Mouse (Mus musculus) limb, embryonic 10.5 days (tissue): ENCODE results near the gene Msx1. TPM values are rescaled to one million over a fixed set of nuclear protein-coding genes. Genes with fewer than 3 reads are reported as not detected.
"Not testable (repeated sequence)": the region's sequence is repeated elsewhere in the genome, so short reads cannot be mapped to it uniquely, and the experiment has no call there.

ENCODE experiments used
- DNase-seq: peaks from one replicate; pipeline ENCODE4 v3.0.0-alpha.2; 2017; ENCODE audit warnings: low spot score
- H3K27ac ChIP-seq: fragments of 300-500 bp; sonication (generic); 2 replicates; pipeline ENCODE4 v1.5.1; 2016; ENCODE audit warnings: mild to moderate bottlenecking
- H3K27me3 ChIP-seq: fragments of 300-500 bp; sonication (generic); 2 replicates; pipeline ENCODE4 v1.6.1; 2016; ENCODE audit warnings: low read depth, mild to moderate bottlenecking; ENCODE audit not compliant: poor library complexity, severe bottlenecking
- H3K36me3 ChIP-seq: fragments of 300-500 bp; sonication (generic); 2 replicates; pipeline ENCODE4 v1.6.1; 2016; ENCODE audit warnings: mild to moderate bottlenecking, moderate library complexity
- H3K4me1 ChIP-seq: fragments of 300-500 bp; sonication (generic); 2 replicates; pipeline ENCODE4 v1.6.1; 2016
- H3K4me3 ChIP-seq: fragments of 300-500 bp; sonication (generic); 2 replicates; pipeline ENCODE4 v1.5.1; 2016; ENCODE audit warnings: mild to moderate bottlenecking, moderate library complexity
- H3K9me3 ChIP-seq: fragments of 300-500 bp; sonication (generic); replicated peaks from 2 replicates; pipeline ENCODE4 v1.6.1; 2016; ENCODE audit warnings: mild to moderate bottlenecking
- WGBS: fragments of 180-500 bp; shearing (Covaris S2); methylation state at CpG from one replicate; pipeline ENCODE4 v1.1.7; 2016; 5-methylcytosine and 5-hydroxymethylcytosine counted together
- polyA plus RNA-seq: library from polyadenylated mRNA; unstranded; fragments of >200 nt; fragmentation: Nextera tagmentation; extraction: Ambion mirVana; gene quantifications from 2 replicates; pipeline ENCODE4 v1.2.1, GENCODE M21; 2016

Gene Msx1
- polyA plus RNA-seq, 1 experiment from 2014 or later = 360 TPM

DNA sequence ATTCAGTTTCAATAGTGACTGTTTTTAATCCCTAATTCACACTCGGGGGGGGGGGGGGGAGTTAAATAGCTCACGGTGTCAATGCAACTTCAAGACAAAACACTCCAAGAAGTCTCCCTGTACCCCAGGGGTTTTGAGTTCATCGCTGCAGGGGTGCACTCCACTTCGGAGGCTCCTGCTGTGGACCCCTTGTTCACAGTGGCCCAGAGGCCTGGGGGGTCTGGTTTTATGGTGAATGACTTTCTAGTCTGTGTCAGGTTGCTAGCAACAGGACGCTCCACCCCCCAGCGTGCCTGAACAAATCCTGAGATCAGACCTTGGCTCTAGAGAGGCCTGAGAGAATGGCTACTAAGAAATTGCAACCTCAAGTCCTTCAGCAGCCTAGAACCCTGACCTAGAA, 8.4 kb upstream of the Msx1 start:
- Histone ChIP-seq H3K4me3 (no peak overlapping the region), H3K27me3 (peaks cover 99% of the 10 kb centered on the region), H3K9me3 (no peaks in the 10 kb centered on the region; the same call in 1 of the 2 replicates), H3K36me3 (no peaks in the 10 kb centered on the region), H3K27ac (no peak overlapping the region), H3K4me1 (peaks cover 52% of the 10 kb centered on the region)
- 4% methylated on average over 6 of the region's 6 CpGs for WGBS
- DNase-seq = peak; percentile 29

GRCm38 (mm10) chr5:37832031-37832430, 7.6 kb upstream of the Msx1 start:
- peak; percentile 35 for DNase-seq

GRCm38 (mm10) chr5:37830436-37830835, 6.1 kb upstream of the Msx1 start:
- H3K4me1 ChIP-seq = peaks cover 62% of the 10 kb centered on the region
- H3K27ac ChIP-seq, H3K4me3 ChIP-seq, H3K36me3 ChIP-seq, H3K9me3 ChIP-seq: not testable (repeated sequence)
- 35% methylated on average over 6 of the region's 7 CpGs for WGBS
- H3K27me3 ChIP-seq = peaks cover 99% of the 10 kb centered on the region
- peak; percentile 29 for DNase-seq

More at GRCm38 (mm10) chr5:37832031-37832430, 7.6 kb upstream of the Msx1 start:
- Histone ChIP-seq H3K4me3 (no peak overlapping the region), H3K27ac (no peak overlapping the region), H3K27me3 (peaks cover 99% of the 10 kb centered on the region), H3K4me1 (peaks cover 57% of the 10 kb centered on the region), H3K9me3 (no peaks in the 10 kb centered on the region; the same call in 1 of the 2 replicates), H3K36me3 (no peaks in the 10 kb centered on the region)
- 8% methylated on average over 13 of the region's 13 CpGs for WGBS

DNA sequence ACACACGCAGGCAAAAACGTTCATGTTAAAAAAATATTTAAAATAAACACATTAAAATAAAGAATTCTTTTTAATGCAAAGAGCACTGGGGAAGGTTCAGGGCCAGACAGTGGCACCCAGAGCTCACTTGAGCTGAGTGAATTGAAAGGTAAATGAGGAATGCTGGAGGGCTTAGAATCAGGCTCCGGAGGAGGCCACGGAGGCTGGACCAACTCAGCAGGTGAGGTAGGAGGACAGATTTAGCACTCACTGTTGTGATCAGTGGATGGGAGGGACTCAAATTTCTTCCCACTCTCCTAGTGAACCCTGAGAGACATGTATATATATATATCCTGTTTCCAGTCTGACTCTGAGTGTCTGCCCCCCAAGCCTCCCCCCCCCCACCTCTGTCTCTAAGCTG, 5.5 kb upstream of the Msx1 start:
- Histone ChIP-seq H3K9me3 (no peaks in the 10 kb centered on the region; the same call in 1 of the 2 replicates), H3K27me3 (peaks cover 98% of the 10 kb centered on the region), H3K27ac (no peak overlapping the region), H3K4me1 (peaks cover 63% of the 10 kb centered on the region), H3K36me3 (no peaks in the 10 kb centered on the region), H3K4me3 (0 out of 2 replicates have a peak overlapping the region, but pooled peaks have one; percentile 86)
- DNase-seq = no peak
- WGBS = 11% methylated on average over 4 of the region's 4 CpGs

DNA sequence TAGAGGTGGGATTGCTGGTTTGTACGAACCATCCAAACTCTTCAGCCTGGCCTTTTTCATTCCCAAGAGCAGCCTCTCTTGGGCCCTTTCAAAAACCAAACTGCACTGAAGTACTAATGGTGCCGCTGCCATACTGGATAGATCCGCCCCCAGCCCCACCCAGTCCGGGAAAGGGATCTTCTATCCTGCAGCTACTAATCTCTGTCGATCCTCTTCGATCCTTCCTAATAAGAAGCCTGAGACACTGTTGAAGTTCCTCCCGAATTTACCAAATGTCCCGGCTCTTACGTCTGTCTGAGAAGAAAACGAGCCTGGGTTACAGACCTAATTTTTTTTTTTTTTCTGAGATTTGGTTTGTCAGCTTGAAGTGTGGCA, 4.9 kb upstream of the Msx1 start:
- WGBS = 3% methylated on average over 10 of the region's 10 CpGs
- Histone ChIP-seq H3K27ac (0 out of 2 replicates have a peak overlapping the region, but pooled peaks have one; percentile 93), H3K4me1 (peaks cover 63% of the 10 kb centered on the region), H3K27me3 (peaks cover 98% of the 10 kb centered on the region), H3K36me3 (no peaks in the 10 kb centered on the region), H3K9me3 (no peaks in the 10 kb centered on the region; the same call in 1 of the 2 replicates), H3K4me3 (peak overlapping the region; percentile 86; the same call in 1 of the 2 replicates)
- no peak for DNase-seq

- Histone ChIP-seq H3K9me3 (no peaks in the 10 kb centered on the region; the same call in 1 of the 2 replicates), H3K4me3 (peak overlapping the region; percentile 86), H3K4me1 (peaks cover 65% of the 10 kb centered on the region), H3K27me3 (peaks cover 98% of the 10 kb centered on the region), H3K27ac (peak overlapping the region; percentile 93), H3K36me3 (no peaks in the 10 kb centered on the region)
- DNase-seq = peak; percentile 66
- under 1% methylated on average over 35 of the region's 35 CpGs for WGBS
Observed at GRCm38 (mm10) chr5:37828591-37829295, 4.4 kb upstream of the Msx1 start.

GRCm38 (mm10) chr5:37828001-37828400, 3.6 kb upstream of the Msx1 start:
- peak; percentile 55 for DNase-seq
- Histone ChIP-seq H3K4me3 (peak overlapping the region; percentile 86), H3K4me1 (peaks cover 72% of the 10 kb centered on the region), H3K27ac (peak overlapping the region; percentile 93), H3K36me3 (peaks cover 2% of the 10 kb centered on the region; the same call in 1 of the 2 replicates), H3K27me3 (peaks cover 96% of the 10 kb centered on the region), H3K9me3 (no peaks in the 10 kb centered on the region; the same call in 1 of the 2 replicates)
- under 1% methylated on average over 14 of the region's 14 CpGs for WGBS

GRCm38 (mm10) chr5:37827626-37827950, 3.2 kb upstream of the Msx1 start:
- H3K36me3 ChIP-seq = peaks cover 6% of the 10 kb centered on the region; the same call in 1 of the 2 replicates
- H3K27ac ChIP-seq = peak overlapping the region; percentile 93
- H3K4me3 ChIP-seq = peak overlapping the region; percentile 86
- H3K9me3 ChIP-seq = no peaks in the 10 kb centered on the region; the same call in 1 of the 2 replicates
- H3K4me1 ChIP-seq = peaks cover 73% of the 10 kb centered on the region
- 0% methylated on average over 9 of the region's 9 CpGs for WGBS
- DNase-seq = no peak
- H3K27me3 ChIP-seq = peaks cover 92% of the 10 kb centered on the region

- H3K27me3 ChIP-seq = peaks cover 90% of the 10 kb centered on the region
- WGBS = under 1% methylated on average over 59 of the region's 59 CpGs
- H3K4me3 ChIP-seq = peak overlapping the region; percentile 86
- H3K4me1 ChIP-seq = peaks cover 73% of the 10 kb centered on the region
- peak overlapping the region; percentile 93 for H3K27ac ChIP-seq
- H3K9me3 ChIP-seq = no peaks in the 10 kb centered on the region; the same call in 1 of the 2 replicates
- H3K36me3 ChIP-seq = peaks cover 10% of the 10 kb centered on the region; the same call in 1 of the 2 replicates
- DNase-seq = peak; percentile 83
Observed at GRCm38 (mm10) chr5:37826706-37827625, 2.6 kb upstream of the Msx1 start.

DNA sequence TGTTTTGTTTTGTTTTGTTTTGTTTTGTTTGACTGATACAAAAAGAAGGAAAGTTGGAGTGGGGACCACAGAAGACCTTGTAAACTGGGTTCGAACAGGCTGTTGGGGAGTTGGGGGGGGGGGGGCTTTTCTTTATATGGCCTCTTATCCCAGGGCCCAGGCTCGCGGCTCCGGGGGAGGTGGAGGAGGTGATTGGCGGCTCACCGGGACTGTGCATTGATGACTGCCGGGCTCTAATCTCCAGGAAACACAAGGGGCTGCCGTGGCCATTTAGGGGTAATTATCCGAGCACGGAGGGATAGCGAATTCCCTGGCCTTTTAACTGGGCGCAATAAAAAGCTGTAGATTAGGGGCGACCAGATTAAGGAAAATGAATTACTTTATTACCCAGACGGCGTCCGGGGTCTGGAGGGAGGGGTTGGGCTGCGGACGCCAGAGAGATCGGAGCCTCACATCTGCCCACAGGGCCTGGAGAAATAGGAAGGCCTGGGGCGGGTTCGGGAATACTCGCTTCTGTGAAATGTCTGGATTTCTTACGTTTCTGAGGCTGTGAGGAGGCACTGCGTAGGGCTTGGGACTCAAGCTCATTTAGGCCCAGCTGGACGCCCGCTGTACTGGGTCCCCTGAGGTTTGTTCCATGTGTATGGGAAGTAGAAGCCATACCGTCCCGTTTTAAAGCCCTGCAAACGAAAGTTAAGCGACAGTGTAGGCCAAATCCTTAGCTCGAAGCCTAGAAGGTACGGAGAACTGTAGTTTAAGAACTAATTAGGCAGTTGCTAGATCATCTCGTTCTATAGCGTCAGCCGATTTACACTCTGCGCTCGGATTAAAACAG, 1.4 kb upstream of the Msx1 start:
- Histone ChIP-seq H3K9me3 (no peaks in the 10 kb centered on the region; the same call in 1 of the 2 replicates), H3K27ac (peak overlapping the region; percentile 93), H3K27me3 (peaks cover 90% of the 10 kb centered on the region), H3K4me3 (peak overlapping the region; percentile 86), H3K36me3 (peaks cover 20% of the 10 kb centered on the region), H3K4me1 (peaks cover 80% of the 10 kb centered on the region)
- peak; percentile 77 for DNase-seq
- WGBS = under 1% methylated on average over 37 of the region's 37 CpGs

DNA sequence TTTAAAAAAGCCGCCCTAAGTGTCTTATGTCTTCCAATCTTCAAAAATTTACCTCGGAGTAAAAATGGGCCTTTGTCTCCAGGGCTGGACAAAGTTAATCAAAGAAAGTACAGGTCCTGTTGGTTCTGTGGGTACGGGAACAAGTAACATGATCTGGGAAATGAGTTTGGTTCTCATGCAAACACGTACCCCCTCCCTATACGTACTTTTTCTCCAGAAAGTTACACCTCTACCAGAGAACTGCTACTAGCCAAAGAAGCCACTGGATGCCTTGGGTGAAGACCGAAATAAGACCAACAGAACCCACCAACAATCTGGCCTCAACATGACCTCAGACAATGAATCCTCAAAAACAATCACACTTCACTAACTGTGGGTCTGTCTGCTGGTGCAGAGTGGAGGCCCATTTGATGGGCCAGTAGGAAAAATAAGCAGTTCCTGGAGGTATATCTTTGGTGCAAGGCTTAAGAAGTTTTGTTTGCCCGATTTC, 773 bp upstream of the Msx1 start:
- peak; percentile 46 for DNase-seq
- H3K4me3 ChIP-seq = peak overlapping the region; percentile 86
- peak overlapping the region; percentile 93 for H3K27ac ChIP-seq
- H3K9me3 ChIP-seq = no peaks in the 10 kb centered on the region; the same call in 1 of the 2 replicates
- H3K27me3 ChIP-seq = peaks cover 88% of the 10 kb centered on the region
- WGBS = 2% methylated on average over 7 of the region's 7 CpGs
- H3K4me1 ChIP-seq = peaks cover 87% of the 10 kb centered on the region
- peaks cover 23% of the 10 kb centered on the region for H3K36me3 ChIP-seq
